Mouse (Mus musculus): Measurements from ENCODE around the gene 3425401B19Rik. TPM values are rescaled to one million over a fixed set of nuclear protein-coding genes. Genes with fewer than 3 reads are reported as not detected.

The 3425401B19Rik gene
- total RNA-seq, 4 experiments from 2014 or later: 314 to 378 (median 368) TPM

DNA sequence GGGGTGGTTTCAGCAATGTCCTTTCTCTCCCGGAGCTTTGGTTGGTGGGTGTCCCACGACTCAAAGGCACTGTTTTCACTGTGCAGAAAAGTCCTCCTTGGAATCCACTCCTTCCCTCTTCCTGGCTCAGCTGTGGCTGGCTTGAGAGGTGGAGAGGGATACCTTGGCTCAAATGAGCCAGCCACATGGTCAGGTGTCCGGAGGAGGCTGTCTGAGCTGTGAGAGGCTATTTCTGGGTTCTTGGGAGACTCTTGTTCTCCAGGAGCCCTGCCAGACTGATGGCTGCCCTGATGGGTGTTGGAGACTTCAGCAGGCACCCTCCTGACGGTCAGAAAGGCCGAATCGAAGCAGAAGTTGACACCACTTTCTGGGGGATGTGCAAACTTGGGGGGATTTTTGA, 22.0 kb downstream of the 3425401B19Rik start:
- DNase-seq (ENCODE audit: low spot score in 2 of 2): peak; percentile 57 to 74

DNA sequence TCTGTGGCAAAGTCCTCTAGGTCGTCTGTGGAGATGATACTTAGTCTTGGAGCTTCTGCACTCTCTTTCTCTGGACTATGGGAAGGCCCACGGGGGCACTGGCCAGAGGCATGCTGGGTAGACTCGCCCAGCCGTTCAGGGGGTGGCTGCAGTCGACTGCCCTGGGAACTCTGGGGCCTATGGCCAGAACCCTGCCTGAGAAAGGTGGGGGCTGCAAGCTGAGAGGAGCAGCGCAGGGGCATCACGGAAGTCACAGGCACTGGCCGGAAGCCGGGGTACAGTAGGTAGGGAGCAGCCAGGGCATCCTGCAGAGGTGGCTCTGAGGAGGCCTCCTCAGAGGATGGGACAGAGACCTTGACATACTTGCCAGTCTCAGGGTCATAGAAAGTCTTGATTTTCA, 25.3 kb downstream of the 3425401B19Rik start:
- DNase-seq (ENCODE audit: low spot score in 2 of 2): no peak

DNA sequence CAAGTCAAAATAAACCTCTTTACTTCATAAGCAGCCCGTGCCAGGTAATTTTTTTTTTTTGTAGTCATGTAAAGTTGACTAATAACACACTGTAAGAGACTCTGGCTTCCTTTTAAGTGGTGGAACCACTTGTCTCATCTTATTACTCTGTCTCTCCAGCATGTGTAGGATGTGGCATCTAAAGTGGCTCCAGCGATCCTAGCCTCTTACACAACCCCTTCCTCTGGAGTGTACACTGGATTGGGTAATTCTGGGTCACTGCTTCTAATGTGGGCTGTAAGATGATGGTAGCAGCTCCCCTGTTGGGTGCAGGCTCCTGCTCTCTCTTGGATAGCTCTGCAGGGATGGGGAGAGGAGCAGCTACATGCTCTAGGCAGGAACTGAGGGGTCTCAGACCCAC, 46.6 kb downstream of the 3425401B19Rik start:
- no peak for DNase-seq (ENCODE audit: low spot score in 2 of 2)

- DNase-seq (ENCODE audit: low spot score in 2 of 2): no peak
These were observed 50.9 kb downstream of the 3425401B19Rik start for GRCm38 (mm10) chr14:32634015-32634682.

DNA sequence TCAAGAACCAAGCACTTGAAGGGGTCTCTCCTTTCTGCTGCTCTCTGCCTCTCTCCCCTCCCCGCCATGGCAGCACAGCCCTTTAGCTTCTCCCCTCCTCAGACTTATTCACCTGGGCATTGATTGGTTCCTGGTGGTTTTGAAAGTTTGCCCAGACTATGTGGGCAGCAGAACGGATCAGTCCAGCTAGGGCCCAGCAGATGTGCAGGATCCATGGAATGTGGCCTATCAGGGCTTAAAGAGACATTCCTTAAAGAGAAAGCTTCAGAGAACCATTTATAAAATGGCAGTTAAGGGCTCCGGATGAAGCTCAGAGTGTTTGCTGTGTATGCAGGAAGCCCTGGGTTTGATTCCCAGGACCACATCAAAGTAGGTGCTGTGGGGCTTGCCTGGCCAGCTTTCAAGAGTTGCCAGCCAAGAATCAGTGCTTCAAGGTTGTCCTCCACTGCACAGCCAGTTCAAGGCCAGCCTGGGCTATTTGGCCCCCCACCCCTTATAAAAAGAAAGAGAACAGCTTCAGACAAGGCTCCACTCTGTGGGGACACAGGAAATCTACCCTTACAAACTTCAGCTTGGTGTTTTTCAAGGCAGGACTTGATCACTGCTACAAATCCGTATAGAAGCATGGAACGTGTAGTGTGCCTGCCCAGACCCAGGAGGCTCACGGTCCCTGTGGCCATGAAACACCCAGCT, 52.0 kb downstream of the 3425401B19Rik start:
- no peak for DNase-seq (ENCODE audit: low spot score in 2 of 2)

GRCm38 (mm10) chr14:32628584-32628983, 56.5 kb downstream of the 3425401B19Rik start:
- no peak for DNase-seq (ENCODE audit: low spot score in 2 of 2)

DNA sequence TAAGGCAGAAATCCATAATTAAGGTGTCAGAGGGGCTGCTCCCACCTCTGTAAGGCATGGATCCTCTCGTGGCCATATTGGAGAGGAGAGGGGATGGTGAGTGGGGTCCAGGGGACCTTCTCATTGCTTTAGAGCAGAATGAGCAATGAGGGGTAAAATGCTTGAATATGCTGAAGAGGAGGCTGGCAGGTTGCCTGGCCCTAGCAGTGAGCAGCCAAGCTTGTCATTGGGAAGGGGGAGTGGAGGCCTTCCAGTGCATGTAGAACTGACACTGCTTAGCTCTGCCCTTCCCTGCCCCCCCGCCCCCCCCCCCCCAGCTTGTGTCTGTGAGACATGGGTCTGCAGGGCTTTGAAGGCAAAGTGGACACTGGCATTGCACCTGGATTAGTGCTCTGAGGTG, 57.8 kb downstream of the 3425401B19Rik start:
- DNase-seq (ENCODE audit: low spot score in 2 of 2): no peak

DNA sequence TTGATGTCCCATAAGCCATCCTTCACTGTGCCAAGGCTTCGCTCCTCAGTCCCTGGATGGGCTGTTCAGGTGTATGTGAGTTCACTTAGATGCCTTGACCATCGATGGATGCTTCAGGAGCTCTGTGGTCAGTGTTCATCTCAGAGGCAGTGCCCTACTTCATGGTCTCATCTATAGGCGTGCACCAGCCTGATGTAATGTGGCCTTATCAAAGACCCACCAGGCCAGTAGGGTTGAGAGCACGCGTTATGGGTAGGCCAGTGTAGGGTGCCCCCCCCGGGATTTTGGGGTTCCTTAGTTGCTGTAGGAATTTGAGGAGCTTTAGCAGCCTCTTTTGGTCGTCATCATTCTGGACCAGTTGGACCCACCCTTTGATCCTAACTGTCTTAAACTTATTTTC, 60.3 kb downstream of the 3425401B19Rik start:
- no peak for DNase-seq (ENCODE audit: low spot score in 2 of 2)

- DNase-seq (ENCODE audit: low spot score in 2 of 2): no peak
These were observed 60.8 kb downstream of the 3425401B19Rik start for GRCm38 (mm10) chr14:32624245-32624644.

GRCm38 (mm10) chr14:32617253-32617652, 67.8 kb downstream of the 3425401B19Rik start:
- no peak for DNase-seq (ENCODE audit: low spot score in 2 of 2)

- DNase-seq (ENCODE audit: low spot score in 2 of 2): no peak
These were observed 75.7 kb downstream of the 3425401B19Rik start for GRCm38 (mm10) chr14:32609392-32609791.

Other genes with a start within 250 kb of the 3425401B19Rik start
- not detected for gene Slc18a3, start 220.4 kb downstream of the 3425401B19Rik start, total RNA-seq (2022)
- not detected for gene Chat, start 219.3 kb downstream of the 3425401B19Rik start, total RNA-seq (2022)
- gene Ercc6, start 171.8 kb downstream of the 3425401B19Rik start, total RNA-seq (2022): 1 to 10 TPM; 3.2 to 6.4 (median 4.6) TPM
- not detected for gene Prrxl1, start 85.9 kb downstream of the 3425401B19Rik start, total RNA-seq (2022)
- gene Tmem273, start 100.7 kb upstream of the 3425401B19Rik start, total RNA-seq (2022): not detected
- under 1 TPM in 2 of 4 experiments, not detected in 2; 0.10 to 0.16 TPM for gene Fam170b, start 148.7 kb upstream of the 3425401B19Rik start, total RNA-seq (2022)
- 1 to 10 TPM; 1.5 to 3.6 (median 2.1) TPM for gene Vstm4, start 171.5 kb upstream of the 3425401B19Rik start, total RNA-seq (2022)

All from gastrocnemius, adult 8-10 months (tissue).